Mouse (Mus musculus): ENCODE measurements around the gene Mms19.
A peak's percentile ranks its signal among the peaks of the same experiment; 100 is the strongest.
"Not testable (repeated sequence)": the region's sequence is repeated elsewhere in the genome, so short reads cannot be mapped to it uniquely, and the experiment has no call there.

Gene Mms19

GRCm38 (mm10) chr19:41933179-41934086 lies 47.5 kb downstream of the Mms19 start, which contains the start of the genes Exosc1 and Zdhhc16:
Gene Exosc1, minus strand, starts transcription at chr19:41933423.
Gene Zdhhc16, plus strand, starts transcription at chr19:41933480.
- DNase-seq, result peak; percentile 99

DNA sequence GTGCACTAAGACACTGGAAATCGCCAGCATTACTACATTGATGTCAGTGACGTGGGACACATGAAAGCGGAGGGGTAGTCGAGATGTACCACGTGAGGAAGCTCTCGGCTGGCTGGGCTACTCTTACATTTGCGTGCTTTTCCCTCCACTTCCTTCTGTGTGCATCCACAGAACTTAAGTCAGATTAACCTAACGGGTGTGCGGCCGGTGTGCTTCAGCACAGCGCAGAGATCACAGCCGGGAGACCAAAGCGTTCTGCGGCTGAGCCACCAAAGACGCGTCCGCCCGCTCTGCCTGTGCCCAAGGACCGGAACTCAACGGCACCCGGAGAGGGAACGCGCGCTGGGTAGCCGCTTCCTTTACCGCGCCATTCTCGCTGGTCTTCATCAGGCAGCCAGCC lies 48.3 kb downstream of the Mms19 start:
- no peak for DNase-seq

GRCm38 (mm10) chr19:41920412-41921067 lies 60.4 kb downstream of the Mms19 start:
- no peak for DNase-seq

DNA sequence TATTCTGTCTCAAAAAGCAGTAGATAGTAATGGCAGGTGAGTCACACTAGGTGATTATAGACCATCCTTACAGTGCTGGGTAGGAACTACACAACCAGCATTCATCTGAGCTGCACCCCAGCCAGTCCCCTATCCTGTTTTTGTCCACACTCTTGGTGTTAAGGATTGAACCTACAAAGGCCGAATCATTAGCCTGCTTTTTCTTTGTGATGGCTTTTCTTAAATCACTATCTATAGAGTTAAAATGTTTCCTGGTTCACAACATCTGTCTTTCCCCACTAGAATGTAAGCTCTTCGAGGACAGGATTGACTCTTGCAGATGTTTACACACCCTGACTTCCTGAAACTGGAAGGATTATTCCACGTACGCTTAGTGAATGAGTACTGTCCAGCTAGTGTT lies 61.5 kb downstream of the Mms19 start:
- no peak for DNase-seq

DNA sequence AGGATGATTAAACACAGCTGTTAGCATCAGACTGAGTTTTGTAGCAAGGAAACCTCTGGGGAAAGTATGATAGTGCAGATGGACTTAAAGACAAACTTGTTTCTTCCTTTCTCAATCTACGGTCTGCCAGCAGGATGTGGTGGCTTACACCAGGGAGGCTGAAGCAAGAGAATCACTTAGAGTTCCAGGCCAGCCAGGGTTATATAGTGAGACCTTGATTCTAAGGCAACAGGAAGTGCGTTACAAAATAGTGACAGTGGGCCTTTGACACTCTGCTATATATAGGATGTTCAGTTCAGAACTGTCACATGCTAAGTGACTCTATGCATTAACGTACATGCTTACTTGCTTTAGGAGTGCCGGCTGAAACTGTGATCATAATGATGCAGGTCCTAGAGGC lies 64.1 kb downstream of the Mms19 start:
- no peak for DNase-seq

GRCm38 (mm10) chr19:41915294-41915693 lies 65.7 kb downstream of the Mms19 start:
- DNase-seq, result no peak

DNA sequence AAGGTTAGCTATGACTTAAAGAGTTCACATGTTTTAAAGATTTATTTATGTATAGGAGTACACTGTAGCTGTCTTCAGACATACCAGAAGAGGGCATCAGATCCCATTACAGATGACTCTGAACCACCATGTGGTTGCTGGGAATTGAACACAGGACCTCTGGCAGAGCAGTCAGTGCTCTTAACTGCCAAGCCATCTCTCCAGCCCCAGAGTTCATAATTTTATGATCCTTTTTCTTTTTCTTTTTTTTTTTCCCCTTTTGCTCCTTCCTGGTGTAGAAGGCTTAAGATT lies 66.4 kb downstream of the Mms19 start:
- DNase-seq, result not testable (repeated sequence)

DNA sequence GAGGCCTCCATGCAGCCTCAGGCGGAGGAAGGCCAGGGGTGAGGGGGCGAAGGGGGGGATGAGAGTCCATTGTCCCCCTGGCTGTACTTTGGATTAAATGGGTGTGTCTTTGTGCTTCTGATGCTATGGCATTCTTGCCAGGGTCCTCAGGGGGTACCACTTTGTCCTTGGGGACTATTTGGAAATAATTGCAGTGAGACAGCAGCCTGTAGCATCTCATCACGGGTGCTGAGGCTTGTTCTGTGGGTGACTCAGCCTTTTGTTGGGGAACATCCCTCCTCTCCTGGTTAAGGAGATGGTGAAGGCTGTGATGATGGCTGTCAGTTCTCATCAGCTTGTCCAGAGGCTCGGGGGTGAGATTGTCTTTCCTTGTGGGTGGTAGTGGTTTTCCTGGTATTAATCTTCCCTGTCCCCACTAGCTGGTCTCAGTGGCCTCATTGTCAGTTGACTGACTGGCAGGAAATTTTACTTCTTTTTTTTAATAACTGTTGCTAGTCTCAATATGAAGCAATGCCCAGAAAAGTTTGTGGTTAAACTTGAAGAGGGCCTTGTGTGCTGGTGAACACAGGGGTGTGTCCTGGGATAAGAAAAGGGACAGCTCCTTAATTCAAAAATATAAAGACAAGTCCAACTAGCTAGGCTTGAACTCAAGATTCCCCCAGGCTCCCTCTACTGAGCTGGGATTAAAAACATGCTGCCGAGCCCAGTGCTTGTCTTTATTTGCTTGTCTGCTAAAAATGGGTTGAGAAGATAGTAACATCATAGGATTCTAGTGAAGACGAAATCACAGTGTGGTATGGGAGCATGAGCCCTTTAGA lies 67.0 kb downstream of the Mms19 start:
- DNase-seq, result no peak

- peak; percentile 45 to 46 for DNase-seq
These were observed 68.6 kb downstream of the Mms19 start for GRCm38 (mm10) chr19:41912121-41913080.

DNA sequence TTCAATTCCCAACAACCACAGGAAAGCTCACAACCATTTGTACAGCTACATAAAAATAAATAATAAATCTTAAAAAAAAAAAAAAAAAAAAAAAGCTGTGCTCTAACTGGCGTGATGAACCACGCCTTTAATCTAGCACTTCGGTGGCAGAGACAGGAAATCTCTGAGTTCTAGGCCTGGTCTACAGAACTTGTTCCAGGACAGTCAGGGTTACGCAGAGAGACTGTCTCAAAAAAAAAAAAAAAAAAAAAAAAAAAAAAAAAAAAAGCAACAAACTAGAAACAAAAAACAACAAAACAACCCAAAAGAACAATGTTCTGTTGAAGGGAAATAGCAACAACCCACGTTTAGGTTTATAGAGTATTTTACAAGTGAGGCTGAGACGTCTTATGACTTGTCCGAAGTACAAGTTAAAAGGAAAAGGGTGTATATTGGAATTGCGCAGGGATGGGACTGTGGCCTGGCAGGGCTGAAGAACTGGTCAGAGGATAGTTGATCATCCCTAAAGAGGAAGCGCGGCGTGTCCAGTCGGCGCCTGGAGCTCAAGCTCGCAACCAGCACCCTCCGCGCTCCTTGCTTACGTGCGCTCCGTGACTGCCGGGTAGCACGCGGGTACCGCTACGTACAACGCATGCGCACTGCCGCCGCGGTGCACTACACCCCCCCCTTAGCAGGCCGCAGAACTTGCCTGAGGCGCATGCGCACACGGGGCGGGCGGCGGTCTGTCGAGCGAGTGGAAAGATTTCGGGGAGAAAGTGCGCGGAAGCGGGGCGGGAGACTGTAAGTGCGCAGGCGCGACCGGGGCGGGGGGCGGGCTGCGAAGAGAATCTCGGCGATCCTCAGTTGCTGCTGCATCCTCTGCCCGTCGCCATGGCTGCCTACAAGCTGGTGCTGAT lies 69.5 kb downstream of the Mms19 start, which contains the start of gene Pgam1:
Pgam1 (plus strand) TSS at position 746 of the 896 bp plus-strand sequence.
- DNase-seq, result peak; percentile 95

- peak in 1 of 2 experiments; percentile 40 for DNase-seq
These were observed 70.6 kb downstream of the Mms19 start for GRCm38 (mm10) chr19:41910396-41910795.

GRCm38 (mm10) chr19:41908736-41909135 lies 72.2 kb downstream of the Mms19 start:
- peak in 1 of 2 experiments; percentile 33 for DNase-seq

- DNase-seq, result peak; percentile 42 to 62
These were observed 73.7 kb downstream of the Mms19 start for GRCm38 (mm10) chr19:41907079-41907760.

- no peak for DNase-seq
These were observed 74.5 kb downstream of the Mms19 start for GRCm38 (mm10) chr19:41906311-41907078.

GRCm38 (mm10) chr19:41905246-41905645 lies 75.7 kb downstream of the Mms19 start:
- no peak for DNase-seq

DNA sequence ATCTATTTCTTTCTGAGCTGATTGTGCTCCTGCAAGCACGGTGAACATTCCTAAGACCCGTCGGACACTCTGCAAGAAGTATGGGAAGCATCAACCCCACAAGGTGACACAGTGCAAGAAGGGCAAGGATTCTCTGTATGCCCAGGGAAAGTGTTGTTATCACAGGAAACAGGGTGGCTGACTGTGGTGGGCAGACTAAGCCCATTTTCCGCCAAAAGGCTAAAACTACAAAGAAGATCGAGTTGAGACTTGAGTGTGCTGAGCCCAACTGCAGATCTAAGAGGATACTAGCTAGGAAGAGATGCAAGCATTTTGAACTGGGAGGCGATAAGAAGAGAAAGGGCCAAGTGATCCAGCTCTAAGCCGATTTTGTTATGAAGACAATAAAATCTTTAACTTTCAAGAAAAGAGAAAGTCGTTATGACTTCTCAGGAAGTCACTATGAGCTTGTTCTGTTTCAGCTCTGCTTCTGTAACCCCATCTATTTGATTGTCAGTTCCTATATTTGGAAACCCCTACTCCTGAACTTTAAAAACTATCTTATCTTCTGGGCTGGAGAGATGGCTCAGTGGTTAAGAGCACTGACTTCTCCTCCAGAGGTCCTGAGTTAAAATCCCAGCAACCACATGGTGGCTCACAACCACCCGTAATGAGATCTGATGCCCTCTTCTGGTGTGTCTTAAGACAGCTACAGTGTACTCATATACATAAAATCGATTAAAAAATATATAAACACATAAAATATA lies 77.9 kb downstream of the Mms19 start:
- DNase-seq, result no peak

DNA sequence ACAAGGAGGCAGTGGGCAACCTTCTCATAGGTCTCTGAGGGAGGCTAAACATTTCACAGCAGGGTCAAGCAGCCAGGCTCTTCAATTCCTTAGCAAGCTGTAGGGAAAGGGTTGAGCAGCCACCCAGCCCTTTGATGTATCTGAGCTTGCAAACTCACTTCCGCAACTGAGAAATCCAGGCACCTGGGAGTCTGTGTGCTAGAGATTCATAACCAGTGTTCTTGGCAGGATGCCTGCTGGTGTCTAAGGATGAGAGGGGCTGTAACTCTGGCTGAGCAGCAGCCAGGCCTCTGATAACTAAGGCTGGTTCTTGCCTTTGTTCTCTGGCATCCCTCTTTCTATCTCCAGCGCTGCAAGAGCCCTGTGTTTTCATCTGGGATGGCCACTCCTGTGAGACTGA lies 79.3 kb downstream of the Mms19 start:
- DNase-seq, result no peak

GRCm38 (mm10) chr19:41900495-41901090 lies 80.4 kb downstream of the Mms19 start:
- no peak for DNase-seq
